Mouse (Mus musculus) layer of hippocampus, adult 6 months (tissue): ENCODE measurements around the gene Pld6. TPM values are rescaled to one million over a fixed set of nuclear protein-coding genes. Genes with fewer than 3 reads are reported as not detected.

Experiments
- long read RNA-seq, 2 experiments: library from polyadenylated mRNA; unstranded; transcript quantifications; one replicate each; pipeline ENCODE4 v2.0.0; 2019 to 2020
- polyA plus RNA-seq: library from polyadenylated mRNA; unstranded; fragments of <200 nt; fragmentation: Nextera tagmentation; gene quantifications from 2 replicates; pipeline ENCODE4 v1.2.3, GENCODE M21; 2021

Pld6 gene
- 0.18 and 0.53 TPM in 2 replicates for polyA plus RNA-seq
- long read RNA-seq, experiment 1: 0 reads
- long read RNA-seq, experiment 2, transcript Pld6-202 (2 exons, 948 nt): major isoform, 6 of 9 reads
- long read RNA-seq, experiment 2, partial matches to known transcripts: 0 of 9 reads
- long read RNA-seq, experiment 2, other reads (novel, unspliced or antisense): 1 of 9 reads

DNA sequence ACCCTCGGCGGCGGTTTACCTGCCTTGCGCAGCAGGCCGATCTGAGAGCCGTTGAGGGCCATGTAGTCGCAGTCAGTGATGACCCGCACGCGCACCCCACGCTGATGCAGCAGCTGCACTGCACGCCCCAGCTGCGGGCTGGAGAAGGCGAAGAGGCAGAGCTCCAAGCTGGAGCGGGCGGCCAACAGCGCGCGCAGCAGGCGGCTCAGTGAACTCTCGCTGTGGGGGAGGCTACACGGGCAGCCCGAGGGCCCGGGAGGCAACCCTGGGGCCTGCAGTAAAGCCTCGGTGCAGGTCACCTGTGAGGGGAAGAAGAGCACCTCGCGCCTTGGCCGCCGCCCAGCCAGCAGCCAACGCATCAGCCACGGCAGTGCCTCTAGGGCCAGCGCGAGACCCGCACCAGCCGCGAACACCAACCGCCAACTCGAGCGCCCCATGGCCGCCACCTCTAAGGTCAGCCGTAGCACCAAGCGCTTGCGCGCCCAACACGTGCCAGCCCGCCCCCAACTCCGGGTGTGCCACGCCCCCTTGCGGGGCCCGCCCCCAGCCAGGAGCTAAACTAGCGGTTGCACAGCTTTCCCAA lies at the start of gene Pld6:
Gene Pld6 (minus strand): TSS at position 447 of the 583 bp plus-strand sequence.

DNA sequence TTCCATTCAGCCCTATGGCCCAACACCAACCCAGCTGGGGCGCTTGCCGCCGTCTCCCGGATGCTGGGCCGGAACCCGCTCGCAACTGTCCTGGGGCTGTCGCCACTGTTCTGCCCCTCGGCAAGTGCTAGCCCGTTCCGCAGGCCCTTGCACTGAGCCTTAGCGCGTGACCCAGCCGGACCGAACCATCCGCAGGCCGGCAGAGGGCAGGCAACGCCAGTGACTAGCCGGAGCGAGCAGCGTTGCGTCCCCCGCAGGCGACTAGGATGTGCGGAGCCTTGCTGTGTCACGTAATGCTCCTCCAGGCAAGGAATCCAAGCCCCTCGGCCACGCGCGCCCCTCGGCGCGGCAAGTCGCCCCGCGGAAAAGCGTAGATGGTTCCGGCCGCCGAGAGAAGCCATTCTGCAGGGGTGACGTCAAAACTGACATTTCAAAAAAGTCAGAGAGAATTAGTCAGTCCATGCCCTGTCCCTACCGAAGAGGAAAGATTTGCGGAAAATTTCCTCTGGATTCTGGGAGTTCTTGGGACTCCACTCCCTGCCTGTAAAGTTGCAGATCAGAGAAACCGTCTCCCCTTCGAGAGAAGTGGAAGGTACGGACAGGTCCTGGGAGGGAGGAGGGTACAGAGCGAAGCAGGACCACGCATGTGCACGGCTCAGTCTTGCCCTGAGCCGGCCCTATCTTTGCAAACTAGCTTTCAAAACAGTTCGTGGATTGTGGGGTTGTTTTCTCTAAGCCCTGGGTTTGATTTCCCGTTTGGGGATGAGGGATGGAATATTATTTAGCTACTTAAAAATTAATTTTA lies 22.4 kb upstream of the Pld6 start, which contains the start of gene Flcn:
Gene Flcn (minus strand): TSS at position 347 of the 805 bp plus-strand sequence.

Other genes with a start within 250 kb of the Pld6 start
- 0.29 and 0.38 TPM in 2 replicates for gene Nlrp3, start 246.1 kb downstream of the Pld6 start, polyA plus RNA-seq
- gene Olfr222, start 211.4 kb downstream of the Pld6 start, polyA plus RNA-seq: not detected in 2 replicates
- not detected in 2 replicates for gene Olfr223, start 194.4 kb downstream of the Pld6 start, polyA plus RNA-seq
- gene Mprip, start 126.3 kb downstream of the Pld6 start, polyA plus RNA-seq: 37.9 and 41.4 TPM in 2 replicates
- 25.8 and 26.5 TPM in 2 replicates for gene Flcn, start 22.4 kb upstream of the Pld6 start, polyA plus RNA-seq
- gene Nt5m, start 51.8 kb upstream of the Pld6 start, polyA plus RNA-seq: 109 and 113 TPM in 2 replicates
- 110 and 113 TPM in 2 replicates for gene Cops3, start 52.2 kb upstream of the Pld6 start, polyA plus RNA-seq
- 54.1 and 54.5 TPM in 2 replicates for gene Med9, start 160.6 kb upstream of the Pld6 start, polyA plus RNA-seq
- 53.9 and 56.0 TPM in 2 replicates for gene Rasd1, start 177.3 kb upstream of the Pld6 start, polyA plus RNA-seq